Mouse (Mus musculus) retina, adult 2 months (tissue): ENCODE data around the gene Rfc3.
A peak's percentile ranks its signal among the peaks of the same experiment; 100 is the strongest.
"Not testable (repeated sequence)": the region's sequence is repeated elsewhere in the genome, so short reads cannot be mapped to it uniquely, and the experiment has no call there.

ENCODE experiments used
- DNase-seq: peaks from one replicate; pipeline ENCODE4 v3.0.0-alpha.2; 2012; ENCODE audit warnings: low read depth, low spot score

Gene Rfc3

GRCm38 (mm10) chr5:151650700-151651410 lies at the start of gene Rfc3:
Rfc3 (minus strand) TSS chr5:151651242.
- DNase-seq: peak; percentile 87

- not testable (repeated sequence) for DNase-seq
These were observed 42.6 kb upstream of the Rfc3 start for GRCm38 (mm10) chr5:151693636-151694035.

GRCm38 (mm10) chr5:151686606-151687525 lies 35.8 kb upstream of the Rfc3 start:
- DNase-seq: peak; percentile 20

GRCm38 (mm10) chr5:151662207-151662606 lies 11.2 kb upstream of the Rfc3 start:
- no peak for DNase-seq

- DNase-seq: no peak
These were observed 356 bp upstream of the Rfc3 start for GRCm38 (mm10) chr5:151651411-151651784.

GRCm38 (mm10) chr5:151644845-151645244 lies 6.2 kb downstream of the Rfc3 start:
- DNase-seq: no peak

GRCm38 (mm10) chr5:151642867-151643266 lies 8.2 kb downstream of the Rfc3 start:
- DNase-seq: no peak

GRCm38 (mm10) chr5:151642102-151642501 lies 8.9 kb downstream of the Rfc3 start:
- DNase-seq: no peak

GRCm38 (mm10) chr5:151605921-151606320 lies 45.1 kb downstream of the Rfc3 start, which contains the start of gene Vmn2r18:
Vmn2r18 (minus strand) TSS chr5:151606021.
- DNase-seq: no peak

GRCm38 (mm10) chr5:151601696-151602095 lies 49.3 kb downstream of the Rfc3 start:
- DNase-seq: no peak
